Mouse (Mus musculus) frontal cortex, postnatal 10 days (tissue): Measurements from ENCODE around the gene 1810010H24Rik.
"Not testable (repeated sequence)": the region's sequence is repeated elsewhere in the genome, so short reads cannot be mapped to it uniquely, and the experiment has no call there.

Experiments
- DNase-seq, 2 experiments: peaks; one replicate each; pipeline ENCODE4 v3.0.0; 2022; ENCODE audit warnings: low spot score in 2 of 2, mixed read lengths in 1 of 2

The 1810010H24Rik gene

DNA sequence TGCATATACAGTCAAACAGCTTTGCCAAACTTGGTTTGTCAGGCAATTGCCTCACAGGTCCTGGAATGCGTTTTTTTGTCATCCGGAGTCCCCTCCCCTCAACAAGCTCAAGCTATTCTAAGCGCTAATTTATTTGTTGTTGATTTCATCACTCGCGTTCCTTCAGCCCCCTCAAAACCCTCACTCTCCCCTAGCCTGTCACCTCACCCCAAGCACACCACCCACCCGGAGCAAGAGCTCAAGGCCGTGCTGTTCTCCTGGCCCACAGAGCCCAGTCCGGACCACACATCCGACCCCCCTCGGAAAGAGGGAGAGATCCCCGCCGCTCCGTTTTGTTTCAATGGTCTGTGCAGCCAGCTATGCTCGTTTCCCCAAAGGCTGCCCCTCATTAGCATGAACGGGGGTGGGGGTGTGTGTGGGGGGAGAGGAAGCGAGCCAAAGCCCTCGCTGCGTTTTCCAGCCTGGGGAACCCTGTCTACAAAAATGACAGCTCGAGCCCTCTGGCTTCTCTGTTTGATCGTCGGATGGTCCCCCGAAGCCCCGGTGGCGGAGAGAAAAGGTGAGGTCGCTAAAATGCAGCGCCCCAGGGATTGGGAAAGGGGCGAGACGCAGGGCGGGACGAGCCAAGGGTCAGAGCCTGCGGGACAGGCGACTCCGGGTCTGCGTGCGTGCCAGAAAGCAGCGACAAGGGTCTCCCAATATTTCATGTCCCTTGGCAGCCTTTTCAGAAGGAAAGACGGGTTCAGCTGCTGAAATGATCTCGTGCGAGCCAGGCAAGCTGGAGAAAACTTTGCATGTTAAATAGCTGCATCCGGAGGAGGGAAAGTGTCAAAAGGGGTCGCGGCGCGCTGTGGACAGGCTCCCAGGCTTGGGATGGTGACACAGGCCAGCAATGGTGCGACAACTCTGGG is at the start of gene 1810010H24Rik:
Gene 1810010H24Rik (plus strand): TSS at position 271 of the 911 bp plus-strand sequence.
- DNase-seq = no peak

DNA sequence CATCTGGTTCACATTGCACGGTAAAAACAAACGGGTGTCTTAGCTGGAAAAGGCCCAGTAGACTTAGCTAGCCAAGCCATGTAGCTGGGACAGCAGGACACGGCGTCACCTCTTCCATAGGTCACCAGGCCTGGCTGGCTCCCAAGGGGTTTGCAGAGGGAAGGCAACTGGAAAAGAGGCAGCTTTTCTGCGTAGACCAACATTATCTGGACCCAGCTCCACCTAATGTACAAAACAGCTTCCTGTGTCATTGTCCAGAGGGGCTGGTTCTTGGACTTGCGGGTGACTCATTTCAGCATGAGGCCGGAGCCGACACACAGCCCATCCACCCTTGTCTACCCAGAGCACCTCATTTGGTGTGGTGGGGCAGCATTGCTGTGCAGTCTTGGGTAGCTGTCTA is 49.3 kb upstream of the 1810010H24Rik start:
- DNase-seq = no peak

DNA sequence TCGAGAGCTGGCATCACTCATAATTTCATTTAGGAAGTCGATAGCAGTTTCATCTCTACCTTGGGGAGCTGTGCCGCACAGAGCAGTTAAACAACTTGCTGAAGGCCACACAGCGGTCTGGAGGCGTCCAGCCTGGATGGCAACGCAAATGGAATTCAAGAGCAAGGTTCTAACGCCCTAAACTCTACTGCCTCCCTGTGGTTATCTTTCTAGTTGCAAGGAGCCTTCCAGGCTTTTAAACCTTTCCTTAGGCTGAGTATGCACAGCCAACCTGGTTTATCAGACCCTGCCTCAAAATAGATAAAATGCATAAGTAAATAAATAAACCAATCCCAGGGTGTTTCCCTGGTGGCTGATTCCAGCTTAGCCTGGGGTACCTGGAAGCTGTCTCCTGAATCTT is 45.0 kb upstream of the 1810010H24Rik start:
- peak in 1 of 2 experiments; percentile 40 for DNase-seq

- no peak for DNase-seq
Measured at GRCm38 (mm10) chr11:106981787-106982186, 43.7 kb upstream of the 1810010H24Rik start.

- DNase-seq = no peak
Measured at GRCm38 (mm10) chr11:106982351-106982750, 43.1 kb upstream of the 1810010H24Rik start.

GRCm38 (mm10) chr11:106985979-106986604 is 39.4 kb upstream of the 1810010H24Rik start:
- DNase-seq = not testable (repeated sequence)

DNA sequence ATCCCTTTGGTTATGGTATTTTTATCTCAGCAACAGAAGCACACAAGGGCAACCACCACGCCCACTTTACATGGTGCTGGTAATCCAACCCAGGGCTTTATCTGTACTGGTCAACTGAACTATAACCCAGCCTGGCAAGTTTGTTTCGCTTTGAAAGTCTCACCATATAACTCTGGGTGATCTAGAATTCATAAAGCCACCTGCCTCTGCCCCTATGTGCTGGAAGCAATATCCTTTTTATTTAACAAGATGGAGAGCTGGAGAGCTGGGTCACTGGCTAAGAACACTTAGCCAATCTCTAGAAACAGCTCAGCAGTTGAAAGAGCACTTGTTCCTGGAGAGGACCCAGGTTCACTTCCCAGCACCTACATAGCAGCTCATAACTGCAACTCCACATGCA is 38.1 kb upstream of the 1810010H24Rik start:
- DNase-seq = no peak

DNA sequence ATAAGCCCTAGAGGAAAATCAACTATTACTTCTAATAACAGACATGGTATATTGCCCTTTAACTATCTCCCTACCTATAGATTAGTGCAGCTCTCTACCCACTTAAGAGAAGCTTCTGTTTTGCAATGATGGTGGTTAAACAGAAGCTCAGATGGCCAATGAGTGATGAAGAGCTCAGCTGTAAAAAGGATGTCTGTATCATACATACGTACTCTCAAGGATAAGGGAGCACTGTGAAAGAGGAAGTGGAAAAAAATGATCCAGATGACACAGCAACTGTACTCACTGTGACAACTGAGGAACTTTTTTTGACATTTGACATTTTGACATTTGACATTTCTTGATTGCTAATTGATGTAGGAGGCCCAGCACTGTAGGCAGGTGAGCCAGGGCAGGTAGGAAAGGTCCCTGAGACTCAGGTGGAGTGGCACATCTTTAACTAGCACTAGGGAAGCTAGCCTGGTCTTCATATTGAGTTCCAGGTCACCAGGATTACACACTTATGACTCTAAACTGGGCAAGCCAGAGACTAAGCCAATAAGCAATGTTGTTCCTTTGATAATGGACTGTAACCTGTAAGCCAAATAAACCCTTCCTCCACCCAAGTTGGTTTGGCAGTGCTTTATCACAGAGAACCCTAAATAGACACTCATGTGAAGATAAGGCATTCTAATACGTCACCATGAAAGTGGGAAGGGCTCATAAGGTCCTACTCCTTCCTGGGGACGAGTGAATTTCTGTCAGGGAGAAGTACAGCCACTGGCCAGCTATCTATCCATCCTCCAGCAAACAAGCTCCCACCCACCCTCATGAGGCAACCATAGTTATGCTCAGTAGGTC is 31.0 kb upstream of the 1810010H24Rik start:
- DNase-seq = no peak

DNA sequence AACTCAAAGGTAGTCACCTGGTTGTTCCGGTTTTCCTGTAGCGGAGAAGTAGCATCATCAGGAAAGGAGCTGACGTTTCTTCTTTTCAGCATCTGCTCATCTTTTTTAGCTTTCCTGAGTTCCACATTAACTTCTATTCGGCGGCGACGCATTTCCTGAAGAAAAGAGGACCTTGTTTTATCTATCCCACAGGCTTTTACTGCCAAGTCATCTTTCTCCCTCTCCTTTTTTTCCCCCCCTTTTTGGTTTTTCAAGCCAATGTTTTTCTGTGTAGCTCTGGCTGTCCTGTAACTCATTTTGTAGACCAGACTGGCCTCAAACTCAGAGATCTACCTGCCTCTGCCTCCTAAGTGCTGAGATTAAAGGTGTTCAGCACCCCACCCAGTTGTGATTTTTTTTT is 29.0 kb upstream of the 1810010H24Rik start:
- not testable (repeated sequence) for DNase-seq

DNA sequence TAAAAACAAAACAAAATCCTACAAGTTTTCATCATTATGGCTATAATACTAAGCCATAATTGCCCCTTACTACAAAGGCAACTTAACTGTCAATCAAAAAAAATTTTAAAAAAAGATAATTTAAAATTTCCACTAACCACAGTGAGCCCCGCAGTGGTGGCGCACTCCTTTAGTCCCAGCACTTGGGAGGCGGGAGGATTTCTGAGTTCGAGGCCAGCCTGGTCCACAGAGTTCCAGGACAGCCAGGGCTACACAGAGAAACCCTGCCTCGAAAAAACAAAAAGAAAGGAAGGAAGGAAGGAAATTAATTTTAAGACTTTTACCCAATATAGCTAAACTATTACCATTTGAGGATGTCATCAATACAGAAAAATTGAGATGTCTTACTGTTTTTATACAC is 27.5 kb upstream of the 1810010H24Rik start:
- no peak for DNase-seq

- DNase-seq = no peak
Measured at GRCm38 (mm10) chr11:106998651-106999150, 26.8 kb upstream of the 1810010H24Rik start.

DNA sequence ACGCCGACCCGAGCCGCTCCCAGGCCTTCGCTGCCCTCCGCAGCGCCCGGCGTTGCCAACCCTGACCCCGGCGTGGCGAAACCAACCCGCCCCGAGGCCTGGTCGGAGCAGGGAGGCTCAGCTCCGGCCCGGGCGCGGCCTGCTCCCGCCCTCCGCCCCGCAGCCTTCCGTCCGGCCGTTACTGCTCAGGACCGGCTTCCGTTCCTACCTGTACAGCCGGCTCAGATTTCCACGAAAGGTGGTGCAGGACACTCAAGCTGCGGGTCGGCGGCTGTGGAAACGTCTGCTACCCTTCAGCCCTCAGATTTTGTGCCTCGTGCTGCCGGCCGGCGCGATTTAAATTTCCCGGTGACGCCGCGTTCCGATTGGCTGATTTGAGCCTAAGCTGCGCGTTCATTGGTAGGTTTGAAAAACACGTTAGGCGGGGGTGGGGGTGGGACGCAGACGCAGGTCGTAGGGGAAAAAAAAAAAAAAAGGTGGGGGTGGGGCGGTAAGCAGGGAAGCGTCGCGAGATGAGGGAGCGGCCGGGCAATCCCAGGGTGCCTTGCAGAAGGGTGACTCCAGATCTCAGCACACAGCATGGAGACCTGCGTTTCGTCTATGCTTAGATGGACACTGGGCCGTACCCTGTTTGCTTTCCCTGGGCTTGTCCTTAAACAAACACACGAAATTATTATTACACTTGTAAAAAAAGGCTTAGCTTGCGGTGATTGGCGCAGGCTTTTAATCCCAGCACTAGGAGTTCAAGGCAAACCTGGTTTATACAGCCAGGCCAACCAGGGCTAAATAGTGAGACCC is 26.1 kb upstream of the 1810010H24Rik start, which contains the start of gene Kpna2:
Gene Kpna2 (minus strand): TSS at position 391 of the 798 bp plus-strand sequence.
- DNase-seq = peak; percentile 83 to 87

GRCm38 (mm10) chr11:106999949-107000513 is 25.4 kb upstream of the 1810010H24Rik start:
- DNase-seq = no peak

- DNase-seq = no peak
Measured at GRCm38 (mm10) chr11:107001760-107002675, 23.5 kb upstream of the 1810010H24Rik start.

- no peak for DNase-seq
Measured at GRCm38 (mm10) chr11:107005538-107005937, 19.9 kb upstream of the 1810010H24Rik start.

GRCm38 (mm10) chr11:107010447-107010846 is 15.0 kb upstream of the 1810010H24Rik start:
- no peak for DNase-seq

- DNase-seq = no peak
Measured at GRCm38 (mm10) chr11:107011171-107011570, 14.3 kb upstream of the 1810010H24Rik start.

DNA sequence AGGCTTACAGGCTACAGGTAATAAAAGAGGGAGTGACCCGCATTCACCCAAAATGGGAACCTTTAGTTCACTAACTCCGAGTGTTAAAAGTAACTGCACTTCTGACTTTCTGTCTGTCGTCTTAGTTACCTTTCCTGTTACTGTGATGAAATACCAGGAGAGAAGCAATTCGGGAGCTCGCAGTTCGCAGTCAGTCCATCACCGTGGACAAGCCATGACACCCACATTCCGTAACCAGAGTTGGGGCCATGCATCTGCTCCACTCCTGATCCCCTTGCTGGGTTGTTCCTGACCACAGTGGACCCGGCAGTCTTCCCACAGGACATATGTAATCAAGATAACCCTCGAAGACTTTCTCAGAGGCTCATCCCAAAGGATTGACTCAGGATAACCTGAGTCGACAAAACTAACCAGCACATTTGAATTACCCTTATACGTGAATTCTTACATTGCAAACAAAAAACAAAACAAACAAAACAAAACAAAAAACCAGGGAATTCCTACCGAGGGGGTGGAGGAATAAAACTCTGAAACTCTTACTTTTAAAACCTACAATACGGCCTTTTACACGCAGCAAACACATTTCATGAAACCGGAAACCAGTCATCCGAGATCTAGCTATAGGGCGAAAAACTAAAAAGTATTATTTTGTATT is 13.7 kb upstream of the 1810010H24Rik start:
- no peak for DNase-seq
